Mouse (Mus musculus) heart, adult 2 months (tissue): ENCODE data around the gene Terb1. TPM values are rescaled to one million over a fixed set of nuclear protein-coding genes. Genes with fewer than 3 reads are reported as not detected.
A peak's percentile ranks its signal among the peaks of the same experiment; 100 is the strongest.

Experiments
- DNase-seq, 2 experiments: peaks; one replicate each; pipeline ENCODE4 v3.0.0; 2021
- H3K27ac ChIP-seq: fragments of 200-600 bp; 2 replicates; pipeline ENCODE4 v1.8.1; 2022
- H3K27me3 ChIP-seq: fragments of 200-500 bp; 2 replicates; pipeline ENCODE4 v1.6.1; 2012; ENCODE audit warnings: mild to moderate bottlenecking, low read length, inconsistent platforms, mixed read lengths; ENCODE audit not compliant: control insufficient read depth, insufficient read depth
- H3K36me3 ChIP-seq: fragments of 200-500 bp; 2 replicates; pipeline ENCODE4 v1.6.1; 2012; ENCODE audit warnings: low read length, inconsistent platforms; ENCODE audit not compliant: control insufficient read depth, insufficient read depth
- H3K4me1 ChIP-seq: fragments of 200-500 bp; 2 replicates; pipeline ENCODE4 v1.6.1; 2011; ENCODE audit warnings: low read length; ENCODE audit not compliant: control insufficient read depth, insufficient read depth
- H3K4me3 ChIP-seq: fragments of 200-600 bp; 2 replicates; pipeline ENCODE4 v1.8.1; 2022
- H3K79me2 ChIP-seq: fragments of 200-500 bp; replicated peaks from 2 replicates; pipeline ENCODE4 v1.6.1; 2012; ENCODE audit warnings: mild to moderate bottlenecking, inconsistent platforms, low read length, moderate library complexity, mixed read lengths; ENCODE audit not compliant: control insufficient read depth, insufficient read depth
- H3K9ac ChIP-seq: fragments of 200-500 bp; 2 replicates; pipeline ENCODE4 v1.6.1; 2012; ENCODE audit warnings: low read depth, mild to moderate bottlenecking, control low read depth, inconsistent platforms, low read length, mixed read lengths
- CTCF ChIP-seq: fragments of 200-600 bp; IDR thresholded peaks from 2 replicates; pipeline ENCODE4 v1.8.1; 2022; ENCODE audit warnings: antibody characterized with exemption, mild to moderate bottlenecking, moderate library complexity
- EP300 ChIP-seq: fragments of 200-500 bp; IDR thresholded peaks from 2 replicates; pipeline ENCODE4 v1.6.1; 2011; ENCODE audit warnings: low read depth, low read length, control low read depth; ENCODE audit not compliant: insufficient read depth
- POLR2A ChIP-seq: fragments of 200-500 bp; IDR thresholded peaks from 2 replicates; pipeline ENCODE4 v1.6.1; 2011; ENCODE audit warnings: mild to moderate bottlenecking, low read depth, low read length, control low read depth; ENCODE audit not compliant: insufficient read depth
- WGBS: fragments of 180-500 bp; shearing (Covaris S2); methylation state at CpG from one replicate; pipeline ENCODE4 v1.1.7; 2018; 5-methylcytosine and 5-hydroxymethylcytosine counted together
- intact Hi-C: fragments of 180-260 bp; cut with DNase I; formaldehyde crosslinking; loops from one replicate; pipeline ENCODE4 v1.15.1; 2025
- polyA plus RNA-seq: library from polyadenylated mRNA; depleted of rRNA; stranded (reverse); fragments of >200 nt; gene quantifications from 2 replicates; pipeline ENCODE4 v1.2.3, GENCODE M21; 2012
- total RNA-seq, 2 experiments: library from RNA; stranded (reverse); gene quantifications; 2 replicates each; pipeline ENCODE4 v1.2.3; 2021

Gene Terb1
- total and polyA plus RNA-seq, 3 experiments, result not detected

DNA sequence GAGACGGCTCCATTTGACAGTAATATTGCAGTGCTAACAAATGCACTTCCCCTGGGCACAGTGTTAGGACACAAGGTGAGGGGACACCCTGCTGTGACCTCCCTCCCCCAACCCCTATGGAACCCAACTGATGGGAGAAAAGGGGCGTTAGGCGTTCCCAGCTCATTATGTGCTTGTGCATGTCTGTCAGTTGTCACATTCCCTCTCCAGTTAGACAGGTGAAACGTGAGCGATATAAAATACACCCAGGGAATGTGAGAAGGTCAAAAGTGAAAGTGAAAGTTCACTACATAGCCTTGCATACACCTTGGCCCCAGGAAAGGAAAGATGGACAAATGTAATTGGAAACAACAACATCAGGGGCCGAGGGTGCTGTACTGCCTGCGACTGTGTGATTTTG is 25.7 kb upstream of the Terb1 start:
- H3K27ac ChIP-seq, result peak overlapping the region; percentile 97
- peak in 1 of 2 experiments; percentile 38 for DNase-seq
- H3K27me3 ChIP-seq, result no peaks in the 10 kb centered on the region
- peak overlapping the region; percentile 93 for H3K4me3 ChIP-seq
- intact Hi-C loops, result no loop called here
- 0 out of 2 replicates have a peak, but pooled peaks cover 1% of the 10 kb centered on the region for H3K79me2 ChIP-seq
- H3K4me1 ChIP-seq, result peaks cover 2% of the 10 kb centered on the region
- H3K36me3 ChIP-seq, result peaks cover 11% of the 10 kb centered on the region
- 16% methylated on average over 7 of the region's 7 CpGs for WGBS
- peak overlapping the region; percentile 86 for H3K9ac ChIP-seq
- TF ChIP-seq CTCF, result no peak
- 0 out of 2 replicates have a peak, but pooled peaks have one; percentile 16 for TF ChIP-seq POLR2A

DNA sequence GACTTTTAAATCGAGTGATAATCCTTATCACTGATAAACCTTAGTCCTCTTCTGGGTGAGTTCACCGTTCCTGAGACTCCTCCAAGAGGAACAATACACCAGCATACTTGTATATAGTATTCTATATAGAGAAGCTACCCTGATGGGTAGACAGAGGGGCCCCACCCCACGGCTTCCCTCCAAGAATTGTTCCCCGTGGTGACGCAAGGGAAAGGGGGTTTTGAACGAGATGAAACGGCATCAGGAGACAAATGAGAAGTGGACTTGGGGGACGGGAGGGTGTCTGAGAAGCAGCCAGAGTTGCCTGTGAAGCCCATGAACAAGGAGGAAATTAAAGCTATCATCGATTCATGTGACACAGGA is 25.1 kb upstream of the Terb1 start:
- no peak for TF ChIP-seq POLR2A
- no peak for TF ChIP-seq EP300
- no peak for TF ChIP-seq CTCF
- intact Hi-C loops, result loop anchor here (1.0 to 5.0 kb wide), 3 partner anchors 31 to 192 kb away; partner anchors contain the start of gene Ciao2b
- DNase-seq, result peak in 1 of 2 experiments; percentile 62
- Histone ChIP-seq H3K27me3 (no peaks in the 10 kb centered on the region), H3K4me3 (peak overlapping the region; percentile 93), H3K79me2 (0 out of 2 replicates have a peak, but pooled peaks cover 1% of the 10 kb centered on the region), H3K9ac (peak overlapping the region; percentile 86), H3K36me3 (peaks cover 12% of the 10 kb centered on the region), H3K4me1 (peaks cover 2% of the 10 kb centered on the region), H3K27ac (peak overlapping the region; percentile 97)
- 1% methylated on average over 9 of the region's 9 CpGs for WGBS

DNA sequence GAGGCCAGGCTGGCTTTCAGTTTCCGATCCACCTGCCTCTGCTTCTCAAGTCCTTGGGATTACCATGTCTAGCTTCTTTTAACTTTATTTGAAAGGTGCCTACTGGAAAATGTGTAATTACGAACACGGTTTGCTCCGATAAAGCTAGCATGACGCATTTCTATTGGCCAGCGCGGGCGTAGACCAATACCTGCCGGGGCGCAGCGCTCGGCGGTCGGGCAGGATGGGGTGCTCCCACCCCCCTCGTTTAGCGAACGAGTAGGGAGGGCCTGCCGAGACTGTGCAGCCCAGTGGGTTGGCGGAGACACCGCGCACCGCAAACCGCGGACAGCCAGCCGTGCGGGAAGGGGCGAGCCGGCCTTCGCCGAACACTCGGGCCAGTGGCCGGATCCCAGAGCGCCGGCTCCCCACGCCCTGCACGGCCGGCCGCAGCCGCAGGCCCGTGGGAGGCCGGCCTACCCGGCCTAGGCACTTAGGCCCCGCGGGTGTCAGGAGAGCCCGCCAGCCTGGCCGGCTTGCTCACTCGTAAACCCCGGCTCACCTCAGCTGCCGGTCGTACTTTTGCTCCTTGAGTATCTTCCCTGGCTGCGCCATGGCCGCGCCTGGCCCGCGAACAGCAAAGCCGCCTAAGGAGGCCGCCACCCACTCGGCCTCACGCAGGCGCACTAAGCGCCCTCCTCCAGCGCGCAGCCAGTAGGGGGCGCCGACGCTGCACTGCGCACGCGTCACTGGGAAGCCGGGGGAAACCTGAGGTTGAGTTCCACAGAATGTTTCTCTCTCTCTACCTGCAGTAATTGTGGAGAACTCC is 24.5 kb upstream of the Terb1 start, which contains the start of the genes Nae1 and Car7:
Gene Nae1 (minus strand): TSS at position 667 of the 808 bp plus-strand sequence.
Gene Car7 (plus strand): TSS at position 719 of the 808 bp plus-strand sequence.
- DNase-seq, result peak; percentile 95 to 98
- Histone ChIP-seq H3K27me3 (no peaks in the 10 kb centered on the region), H3K36me3 (peaks cover 12% of the 10 kb centered on the region), H3K4me1 (peaks cover 2% of the 10 kb centered on the region), H3K4me3 (peak within 1 kb of the TSS; percentile 93), H3K27ac (peak within 1 kb of the TSS; percentile 97), H3K79me2 (0 out of 2 replicates have a peak, but pooled peaks cover 1% of the 10 kb centered on the region), H3K9ac (peak within 1 kb of the TSS; percentile 99)
- under 1% methylated on average over 70 of the region's 70 CpGs for WGBS
- intact Hi-C loops, result loop anchor here (1.0 to 5.0 kb wide), 3 partner anchors 31 to 192 kb away; partner anchors contain the start of gene Ciao2b
- TF ChIP-seq CTCF (no peak; the same call in 1 of the 2 replicates), POLR2A (peak; percentile 87), EP300 (0 out of 2 replicates have a peak, but pooled peaks have one; percentile 37)

DNA sequence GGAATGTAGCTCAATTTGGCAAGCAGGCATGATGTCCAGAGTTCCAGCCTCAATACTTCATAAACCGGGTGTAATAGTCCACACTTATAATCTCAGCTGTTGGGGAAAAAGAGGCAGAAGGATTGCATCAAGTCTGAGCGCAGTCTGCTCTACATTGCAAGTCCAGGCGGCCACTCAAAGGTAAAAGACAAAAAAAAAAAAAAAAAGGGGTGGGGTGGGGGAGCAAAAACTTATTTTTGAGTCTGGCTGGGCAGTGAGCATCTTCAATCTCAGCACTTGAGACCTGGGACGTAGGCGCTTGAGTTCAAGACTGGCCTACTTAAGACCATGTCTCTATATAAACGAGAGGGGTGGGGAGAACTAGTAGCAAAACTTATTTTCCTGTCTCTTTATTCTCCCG is 23.8 kb upstream of the Terb1 start:
- Histone ChIP-seq H3K9ac (peak overlapping the region; percentile 99), H3K4me1 (peaks cover 2% of the 10 kb centered on the region), H3K4me3 (peak overlapping the region; percentile 93), H3K27me3 (no peaks in the 10 kb centered on the region), H3K79me2 (0 out of 2 replicates have a peak, but pooled peaks cover 1% of the 10 kb centered on the region), H3K27ac (peak overlapping the region; percentile 97), H3K36me3 (peaks cover 12% of the 10 kb centered on the region)
- intact Hi-C loops, result loop anchor here (5.0 kb wide), 2 partner anchors 109 to 191 kb away; partner anchors contain the start of gene Ciao2b
- no peak for DNase-seq
- no peak for TF ChIP-seq CTCF
- no peak for TF ChIP-seq EP300
- TF ChIP-seq POLR2A, result no peak
- 18% methylated on average over 7 of the region's 7 CpGs for WGBS

DNA sequence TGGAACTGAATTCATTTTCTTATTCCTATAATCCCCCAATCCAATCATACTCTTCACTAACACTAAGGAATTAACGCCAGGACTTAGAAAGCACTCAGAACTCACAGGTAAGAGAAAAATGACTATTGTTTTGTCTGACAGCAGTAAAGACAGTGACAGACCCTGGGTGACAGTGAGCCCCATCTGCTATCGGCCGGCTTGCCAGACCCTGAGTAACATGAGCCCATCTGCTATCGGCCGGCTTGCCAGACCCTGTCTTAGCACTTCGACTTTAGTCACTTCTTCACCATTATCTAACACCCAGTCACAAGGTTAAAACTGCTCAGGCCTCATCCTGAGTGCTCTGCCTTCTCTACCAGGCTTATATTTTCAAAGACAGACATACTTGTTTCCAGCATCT is 20.0 kb upstream of the Terb1 start:
- no peak for TF ChIP-seq EP300
- TF ChIP-seq CTCF, result no peak
- no peak for TF ChIP-seq POLR2A
- intact Hi-C loops, result loop anchor here (5.0 kb wide), 2 partner anchors 113 to 187 kb away; partner anchors contain the start of gene Ciao2b
- Histone ChIP-seq H3K27ac (no peak overlapping the region), H3K4me3 (no peak overlapping the region), H3K27me3 (no peaks in the 10 kb centered on the region), H3K4me1 (no peaks in the 10 kb centered on the region), H3K79me2 (0 out of 2 replicates have a peak, but pooled peaks cover 1% of the 10 kb centered on the region), H3K36me3 (peaks cover 14% of the 10 kb centered on the region), H3K9ac (no peak overlapping the region)
- 87% methylated on average over 6 of the region's 6 CpGs for WGBS
- no peak for DNase-seq

DNA sequence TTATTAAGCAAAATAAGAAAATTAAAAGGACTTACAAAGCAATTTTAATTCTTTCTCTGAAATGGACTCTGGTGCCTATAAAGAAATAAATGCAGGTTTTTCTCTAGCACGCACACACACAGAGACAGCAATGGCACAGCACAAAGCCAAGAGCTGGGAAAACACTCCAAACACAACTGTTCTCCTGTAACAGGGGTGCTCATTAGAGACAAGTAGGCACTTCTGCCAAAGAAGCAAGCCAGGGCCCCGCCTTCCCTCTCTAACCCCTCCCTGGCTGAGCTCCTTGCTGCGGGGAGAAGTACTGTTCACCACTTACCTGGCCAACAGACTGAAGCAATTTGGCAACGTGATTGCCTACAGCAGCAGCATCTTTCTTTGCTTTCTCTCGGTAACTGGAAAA is 8.2 kb upstream of the Terb1 start:
- intact Hi-C loops, result no loop called here
- no peak for TF ChIP-seq CTCF
- no peak for TF ChIP-seq POLR2A
- no peak for TF ChIP-seq EP300
- Histone ChIP-seq H3K79me2 (no peaks in the 10 kb centered on the region), H3K36me3 (peaks cover 7% of the 10 kb centered on the region), H3K27ac (no peak overlapping the region), H3K27me3 (no peaks in the 10 kb centered on the region), H3K4me3 (no peak overlapping the region), H3K4me1 (no peaks in the 10 kb centered on the region), H3K9ac (no peak overlapping the region)
- no peak for DNase-seq
- 84% methylated on average over 5 of the region's 5 CpGs for WGBS
